Mouse (Mus musculus) CH12.LX (cell line): ENCODE results near the gene Med22.

ENCODE experiments used
- CHD1 ChIP-seq: IDR thresholded peaks from 2 replicates; pipeline ENCODE4 v1.6.1; 2012; ENCODE audit warnings: low read depth, low read length, improper control_type of control experiment, inconsistent platforms
- CTCF ChIP-seq, 2 experiments: IDR thresholded peaks in 1 of 2; conservative IDR thresholded peaks in 1 of 2; 2 replicates each; pipeline ENCODE4 v1.5.1; 2011 to 2012; ENCODE audit warnings: low read depth in 2 of 2, low read length in 2 of 2, improper control_type of control experiment in 1 of 2, inconsistent platforms in 1 of 2, mild to moderate bottlenecking in 1 of 2, moderate library complexity in 1 of 2
- MAFK ChIP-seq: IDR thresholded peaks from 2 replicates; pipeline ENCODE4 v1.6.1; 2011; ENCODE audit warnings: low read length, improper control_type of control experiment; ENCODE audit not compliant: insufficient replicate concordance
- PAX5 ChIP-seq: IDR thresholded peaks from 2 replicates; pipeline ENCODE4 v1.6.1; 2012; ENCODE audit warnings: low read length, inconsistent platforms, mixed read lengths
- POLR2A ChIP-seq: IDR thresholded peaks from 2 replicates; pipeline ENCODE4 v1.6.1; 2011; ENCODE audit warnings: low read depth, mild to moderate bottlenecking, improper control_type of control experiment, low read length
- RAD21 ChIP-seq: IDR thresholded peaks from 2 replicates; pipeline ENCODE4 v1.6.1; 2011; ENCODE audit warnings: low read depth, mild to moderate bottlenecking, low read length, improper control_type of control experiment, moderate library complexity

GRCm38 (mm10) chr2:26870666-26871065, 39.8 kb downstream of the Med22 start:
- TF ChIP-seq RAD21 (no peak), MAFK (no peak), PAX5 (no peak), CTCF (conservative IDR thresholded peaks at IDR 0.05 in 1 of 2, IDR thresholded peaks at IDR 0.05 in 1 of 2; ENCODE audit: low read depth in 2 of 2, low read length in 2 of 2) (no peak), POLR2A (no peak), CHD1 (no peak)
